Mouse (Mus musculus): Measurements from ENCODE around the gene 1700088E04Rik.
A peak's percentile ranks its signal among the peaks of the same experiment; 100 is the strongest.

The 1700088E04Rik gene

DNA sequence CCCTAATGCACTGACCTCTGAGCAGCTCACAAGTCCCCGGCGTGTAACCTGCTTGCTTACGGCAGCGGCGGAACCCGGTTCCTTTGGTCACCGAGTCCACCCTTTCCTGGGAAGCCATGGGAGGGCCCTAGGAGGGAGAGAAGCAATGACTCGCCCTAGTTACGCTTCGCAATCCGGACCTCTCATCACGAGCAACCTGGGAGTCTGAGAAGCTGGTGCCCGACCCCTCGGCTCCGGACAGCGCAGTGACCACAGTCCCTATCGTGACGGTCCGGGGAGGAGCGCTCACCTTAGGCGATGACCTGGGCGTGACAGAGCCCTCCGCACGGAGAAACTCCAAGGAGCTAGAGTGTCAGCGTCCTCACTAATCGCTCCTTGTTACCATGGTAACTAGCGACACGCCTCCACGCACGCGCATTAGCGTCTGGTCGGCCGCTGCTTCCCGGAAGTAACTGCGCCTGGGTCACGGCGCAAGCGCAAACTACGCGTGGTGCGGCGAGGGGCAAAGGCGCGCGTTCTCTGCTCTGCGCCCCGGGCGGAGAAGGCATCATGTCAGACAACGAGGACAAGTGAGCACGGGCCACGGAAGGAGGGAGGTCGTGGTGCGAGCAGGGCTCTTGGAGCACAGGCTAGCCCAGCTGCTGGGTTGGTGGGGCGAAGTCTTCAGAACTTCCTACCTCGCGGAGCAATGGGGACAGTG lies at the start of gene 1700088E04Rik, which contains the start of gene Polr2f:
Gene 1700088E04Rik, minus strand, starts transcription at position 388 of the 700 bp plus-strand sequence.
Gene Polr2f, plus strand, starts transcription at position 144 of the 700 bp plus-strand sequence.
- peak; percentile 95 for DNase-seq

DNA sequence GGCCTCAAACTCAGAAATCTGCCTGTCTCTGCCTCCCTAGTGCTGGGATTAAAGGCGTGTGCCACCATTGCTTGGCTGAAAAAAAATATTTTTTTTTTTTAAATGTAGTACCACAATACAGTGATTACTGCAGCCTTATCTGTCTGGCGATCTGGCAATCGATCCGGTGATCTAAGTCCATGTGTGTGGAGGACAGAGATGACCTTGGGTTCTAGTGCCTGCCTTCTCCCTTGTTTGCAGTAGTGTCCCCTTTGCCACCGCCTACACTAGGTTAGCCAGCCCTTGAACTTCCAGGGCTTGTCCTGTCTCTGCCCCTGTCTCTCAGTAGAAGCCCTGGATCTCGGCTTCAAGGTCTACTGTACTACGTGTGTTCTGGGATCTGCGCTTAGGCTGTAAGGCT lies 46.8 kb upstream of the 1700088E04Rik start:
- DNase-seq, result no peak

DNA sequence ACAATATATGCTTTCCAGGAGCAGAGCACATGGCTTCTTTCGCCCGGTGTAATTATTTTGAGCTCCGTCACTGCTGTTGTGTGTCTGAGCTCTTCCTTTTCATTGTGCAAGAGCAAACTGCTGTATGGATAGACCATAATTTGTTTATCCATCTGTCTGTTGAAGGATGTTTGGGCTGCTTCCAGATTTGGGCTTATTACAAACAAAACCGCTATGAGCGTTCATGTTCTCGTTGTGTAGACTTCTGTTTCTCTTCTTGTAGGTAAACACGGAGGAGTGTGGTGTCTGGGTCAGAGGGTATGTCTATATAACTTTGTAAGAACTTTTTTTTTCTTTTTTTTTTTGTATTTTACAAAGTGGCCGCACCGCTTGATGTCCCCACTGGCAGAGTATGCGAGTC lies 44.2 kb upstream of the 1700088E04Rik start:
- DNase-seq, result no peak

DNA sequence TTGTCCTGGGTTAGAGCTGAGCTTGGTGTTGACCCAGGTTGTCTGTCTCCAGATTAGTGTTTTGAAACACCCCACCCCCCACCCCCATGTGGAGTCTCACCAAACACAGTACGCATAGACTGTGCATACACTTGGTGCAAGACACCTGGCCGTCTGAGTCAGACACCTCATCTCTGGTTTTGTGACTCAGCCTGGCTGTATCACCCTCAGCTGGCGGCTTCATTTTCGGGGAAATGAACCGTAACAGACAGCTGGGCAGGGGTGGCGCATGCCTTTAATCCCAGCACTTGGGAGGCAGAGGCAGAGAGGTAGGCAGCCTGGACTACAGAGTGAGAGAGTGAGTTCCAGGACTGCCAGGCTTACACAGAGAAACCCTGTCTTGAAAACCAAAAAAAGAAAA lies 35.9 kb upstream of the 1700088E04Rik start:
- no peak for DNase-seq

DNA sequence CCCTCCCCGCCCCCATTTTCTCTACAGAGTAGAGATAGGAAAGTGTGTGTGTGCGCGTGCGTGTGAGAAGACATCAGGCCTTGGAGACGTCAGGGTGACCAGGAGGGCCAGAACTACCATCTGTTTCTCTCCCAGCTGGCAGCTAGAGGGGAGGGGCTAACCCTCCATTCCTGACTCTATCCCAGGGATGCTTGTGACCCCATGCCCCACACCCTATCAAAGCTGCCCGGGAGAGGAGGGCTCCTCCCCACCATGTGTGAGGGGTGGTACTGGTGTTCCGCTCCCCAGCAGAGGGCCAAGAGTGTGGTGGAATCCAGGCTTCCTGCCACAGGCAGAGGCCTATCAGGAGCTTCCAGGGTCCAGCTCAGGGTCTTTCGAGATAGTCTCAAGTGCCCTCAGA lies 25.7 kb upstream of the 1700088E04Rik start:
- DNase-seq, result no peak

DNA sequence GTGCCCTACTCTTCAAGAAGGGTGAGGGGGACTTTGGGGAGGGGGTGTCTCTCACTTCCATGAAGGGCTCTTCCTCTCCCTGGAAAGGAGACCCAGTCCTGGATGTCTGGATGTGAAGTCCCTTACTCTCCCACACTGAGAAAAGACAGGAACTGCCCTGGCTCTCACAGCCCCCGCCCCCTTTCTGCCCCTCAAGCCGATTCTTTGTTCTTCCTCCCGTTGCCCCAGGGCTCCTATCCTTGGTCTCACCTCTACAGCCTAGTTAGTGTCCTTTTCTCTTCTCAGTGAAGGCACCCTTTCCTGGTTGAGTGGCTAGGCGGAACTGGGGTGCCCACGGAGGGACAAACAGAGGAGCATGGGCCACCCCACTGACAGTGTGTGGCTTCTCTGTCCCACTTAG lies 24.1 kb upstream of the 1700088E04Rik start, which contains the start of gene Sox10:
Gene Sox10, minus strand, starts transcription at position 101 of the 400 bp plus-strand sequence.
- DNase-seq, result no peak

DNA sequence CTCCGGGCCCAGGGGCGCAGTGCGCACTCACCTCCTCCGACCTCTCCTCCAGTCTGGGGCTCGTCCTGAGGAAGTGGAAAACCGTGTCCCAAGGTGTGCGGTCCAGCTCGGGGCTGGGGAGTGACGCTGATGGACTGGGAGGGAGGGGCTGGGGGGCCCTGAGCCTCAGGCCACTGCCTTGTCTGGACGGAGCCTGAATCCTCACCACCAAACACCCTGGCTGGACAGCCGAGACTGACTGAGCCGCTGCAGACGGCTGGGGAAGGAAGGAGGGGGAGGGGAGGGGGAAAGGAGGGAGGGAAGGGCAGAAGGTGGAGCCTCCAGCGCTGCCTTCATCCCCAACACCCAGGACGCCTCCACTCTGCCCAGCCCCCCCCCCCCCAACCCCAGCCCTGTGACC lies 23.2 kb upstream of the 1700088E04Rik start:
- DNase-seq, result no peak

DNA sequence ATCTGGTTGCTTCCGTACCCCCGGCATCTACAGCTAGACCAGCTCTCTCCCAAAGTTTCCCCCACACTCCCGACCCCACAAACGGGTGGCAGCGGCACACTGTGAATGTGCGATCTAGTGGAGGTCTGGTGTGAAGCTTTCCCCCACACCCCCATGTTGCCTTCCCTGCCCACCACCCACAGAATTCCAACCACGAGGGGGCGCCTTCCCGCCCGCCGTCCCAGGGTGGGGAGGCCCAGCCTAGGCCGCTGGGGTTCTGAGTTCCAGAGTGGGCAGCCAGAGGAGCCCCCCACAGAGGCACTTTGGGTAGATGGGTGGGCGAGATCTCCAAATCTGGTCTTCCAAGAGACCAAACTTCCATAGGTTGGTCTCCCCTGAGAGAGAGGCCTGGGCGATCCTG lies 21.8 kb upstream of the 1700088E04Rik start:
- no peak for DNase-seq

DNA sequence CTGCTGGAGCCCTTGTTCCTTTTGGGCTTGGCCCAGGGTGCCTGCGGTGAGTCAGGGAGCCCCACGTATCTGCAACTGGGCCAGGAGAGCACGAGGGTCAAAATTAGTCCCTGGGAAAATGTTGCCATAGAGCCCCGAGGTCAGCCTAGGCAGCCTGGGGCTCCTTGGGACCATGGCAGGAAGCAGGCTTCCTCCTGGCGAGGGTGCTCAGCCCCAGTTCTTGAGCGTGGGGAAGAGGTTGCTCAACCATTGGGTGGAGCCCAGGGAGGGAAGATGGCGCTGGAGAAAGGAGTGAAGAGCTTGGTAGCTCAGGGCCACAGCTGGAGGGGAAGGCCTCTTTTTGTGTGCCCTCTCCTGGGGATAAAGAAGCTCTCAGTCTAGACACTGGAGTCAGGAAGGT lies 21.2 kb upstream of the 1700088E04Rik start:
- no peak for DNase-seq

DNA sequence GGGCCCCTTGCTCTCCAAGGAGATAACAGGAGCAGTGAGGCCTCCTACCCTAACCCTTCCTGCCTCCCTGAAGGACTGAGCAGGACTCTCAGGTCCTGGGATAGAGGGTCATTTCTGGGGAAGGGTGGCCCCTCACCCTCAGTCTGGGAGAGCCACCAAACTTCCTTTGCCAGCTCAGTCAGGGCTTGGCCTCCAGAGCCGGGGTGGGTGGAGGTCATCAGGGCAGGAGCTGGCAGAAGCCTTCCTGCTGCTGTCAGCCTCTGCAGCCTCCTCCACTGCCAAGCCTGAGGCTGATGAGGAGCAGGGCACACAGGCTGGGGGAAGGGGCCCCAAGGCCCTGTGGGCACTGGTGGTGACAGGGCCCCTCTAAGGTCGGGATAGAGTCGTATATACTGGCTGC lies 14.5 kb upstream of the 1700088E04Rik start:
- DNase-seq, result no peak

DNA sequence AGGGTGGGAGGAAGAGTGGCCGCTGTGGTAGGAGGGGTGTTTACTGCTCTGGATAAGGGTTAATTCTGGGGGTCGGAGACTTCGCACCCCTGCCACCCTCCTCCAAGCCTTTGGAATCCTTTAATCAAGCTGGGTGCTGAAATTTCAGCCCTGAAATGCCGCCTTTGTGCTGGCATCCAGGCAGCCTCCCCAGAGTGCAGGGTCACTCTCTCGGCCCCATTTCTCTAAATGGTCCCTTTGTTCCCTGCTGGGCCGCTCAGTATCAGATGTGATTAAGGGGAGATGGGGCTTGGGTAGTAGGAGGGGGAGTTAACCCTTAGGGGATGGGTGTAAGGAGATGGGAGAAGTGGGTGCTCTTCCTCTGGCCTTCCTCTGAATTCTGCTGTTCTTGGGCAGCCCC lies 11.7 kb upstream of the 1700088E04Rik start:
- no peak for DNase-seq

DNA sequence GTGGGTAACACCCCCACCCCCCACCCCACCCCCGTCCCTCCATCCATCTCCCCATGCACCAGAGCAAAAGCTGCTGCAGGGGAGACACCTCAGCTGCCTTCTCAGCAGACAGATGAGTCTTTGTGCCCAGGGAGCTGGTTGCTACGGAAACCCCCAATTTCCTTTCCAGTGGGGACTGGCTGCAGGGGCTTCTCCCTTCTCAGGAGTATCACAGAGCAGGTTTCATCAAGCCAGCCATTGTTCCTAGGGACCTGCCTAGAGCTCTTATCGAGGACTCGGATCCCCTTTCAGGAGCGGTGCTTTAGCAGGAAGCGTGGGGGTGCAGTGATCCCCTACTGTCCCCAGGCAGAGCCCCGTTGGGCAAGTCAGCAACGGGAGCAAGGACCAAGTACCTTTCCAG lies 10.8 kb upstream of the 1700088E04Rik start:
- no peak for DNase-seq

DNA sequence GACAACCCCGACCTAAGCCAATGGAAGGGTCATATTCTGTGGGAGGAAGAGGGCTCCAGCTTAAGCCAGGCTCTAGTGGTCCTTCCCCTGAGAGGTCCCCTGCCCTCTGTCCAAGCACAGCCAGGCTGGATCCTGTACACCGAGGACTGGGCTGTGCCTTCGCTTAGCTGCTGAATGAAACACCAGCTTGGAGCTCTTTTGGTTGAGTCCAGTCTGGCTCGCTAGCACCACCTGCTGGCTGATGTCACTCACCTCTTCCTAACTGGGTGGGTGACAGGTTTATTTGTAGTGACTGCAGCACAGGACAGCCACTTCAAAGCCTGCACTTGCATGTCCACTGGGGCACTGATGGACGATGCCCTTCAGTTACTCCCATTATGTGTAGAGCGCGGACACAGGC lies 7.5 kb upstream of the 1700088E04Rik start:
- DNase-seq, result peak; percentile 85

DNA sequence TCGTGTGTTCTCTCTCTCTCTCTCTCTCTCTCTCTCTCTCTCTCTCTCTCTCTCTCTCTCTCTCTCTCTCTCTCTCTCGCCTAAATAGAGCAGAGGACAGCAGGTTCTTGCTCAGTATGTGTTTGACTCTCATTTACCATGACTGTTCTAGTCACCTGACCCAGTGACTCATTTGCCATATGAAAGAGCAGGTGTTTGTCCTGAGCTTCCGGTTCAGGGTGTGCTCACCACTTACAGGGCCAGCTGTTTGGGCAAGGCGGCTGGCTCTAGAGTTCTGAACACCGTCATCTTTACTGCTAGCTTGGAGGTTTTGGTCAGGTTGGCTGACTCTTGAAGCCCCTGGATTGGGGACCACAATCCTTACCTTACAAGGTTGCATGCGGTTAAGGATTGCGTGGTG lies 4.5 kb upstream of the 1700088E04Rik start:
- no peak for DNase-seq

DNA sequence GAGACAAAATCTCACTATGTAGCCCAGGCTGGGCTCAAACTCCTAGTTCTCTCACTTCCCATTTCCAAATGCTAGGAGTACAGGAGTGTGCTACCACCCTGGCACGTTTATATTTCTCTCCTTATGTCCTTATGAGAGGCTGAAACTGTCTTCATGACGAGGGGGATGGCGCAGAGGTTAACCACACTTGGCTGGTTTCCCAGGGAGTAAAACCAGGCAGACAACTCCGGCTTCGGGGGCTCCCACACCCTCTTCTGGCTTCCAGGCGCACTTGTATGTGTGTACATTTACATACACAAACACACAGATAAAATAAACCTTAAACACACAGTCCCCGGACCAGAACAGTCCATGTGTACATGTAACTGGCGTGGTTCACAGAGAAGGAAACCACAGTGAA lies 3.0 kb upstream of the 1700088E04Rik start:
- no peak for DNase-seq

DNA sequence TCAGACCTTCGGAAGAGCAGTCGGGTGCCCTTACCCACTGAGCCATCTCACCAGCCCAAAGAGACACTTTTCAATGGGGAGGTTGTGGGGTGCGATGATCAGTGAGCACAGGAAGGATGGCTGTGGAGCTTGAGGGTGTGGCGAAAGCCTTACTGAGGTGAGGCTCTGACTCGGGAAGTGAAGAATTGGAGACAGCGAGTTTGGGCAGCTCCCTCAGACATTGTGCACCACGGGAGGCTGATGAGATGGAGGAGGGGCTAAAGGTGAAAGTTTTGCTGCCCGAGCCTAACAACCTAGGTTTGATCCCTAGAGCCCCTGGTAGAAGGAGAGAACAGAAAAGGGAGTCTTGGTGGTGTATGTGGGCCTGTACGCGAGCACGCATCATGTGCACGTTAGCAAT lies 2.3 kb upstream of the 1700088E04Rik start:
- no peak for DNase-seq

DNA sequence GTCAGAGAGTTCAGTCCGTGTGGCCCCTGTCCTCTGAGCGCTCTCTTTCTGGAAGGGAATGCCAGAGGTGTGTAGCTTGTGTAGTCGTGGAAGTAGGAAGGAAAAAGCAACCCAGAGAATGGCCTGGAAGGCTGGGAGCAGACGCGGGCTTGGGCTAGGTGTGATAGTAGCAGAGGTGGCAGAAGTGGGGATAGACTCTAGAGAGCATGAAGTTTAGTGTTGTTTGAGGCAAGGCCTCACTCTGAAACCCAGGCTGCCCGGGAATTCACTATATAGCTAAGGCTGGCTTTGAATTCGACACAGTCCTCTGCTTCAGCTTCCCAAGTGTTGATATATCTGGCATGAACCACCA lies 489 bp upstream of the 1700088E04Rik start:
- DNase-seq, result no peak

DNA sequence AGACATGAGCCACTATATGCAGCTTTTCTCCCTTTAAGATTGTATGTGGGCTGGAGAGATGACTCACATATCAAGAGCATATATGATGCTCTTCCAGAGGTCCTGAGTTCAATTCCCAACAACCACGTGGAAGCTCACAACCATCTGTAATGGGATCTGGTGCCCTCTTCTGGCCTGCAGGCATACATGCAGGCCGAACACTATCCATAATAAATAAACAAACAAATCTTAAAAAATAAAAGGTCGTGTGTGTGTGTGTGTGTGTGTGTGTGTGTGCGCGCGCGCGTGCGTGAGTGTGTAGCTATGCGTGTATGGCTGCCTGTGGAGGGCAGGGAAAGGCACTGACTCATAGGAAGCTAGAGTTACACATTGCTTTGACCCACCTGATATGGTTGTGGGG lies 1.4 kb downstream of the 1700088E04Rik start:
- DNase-seq, result no peak

DNA sequence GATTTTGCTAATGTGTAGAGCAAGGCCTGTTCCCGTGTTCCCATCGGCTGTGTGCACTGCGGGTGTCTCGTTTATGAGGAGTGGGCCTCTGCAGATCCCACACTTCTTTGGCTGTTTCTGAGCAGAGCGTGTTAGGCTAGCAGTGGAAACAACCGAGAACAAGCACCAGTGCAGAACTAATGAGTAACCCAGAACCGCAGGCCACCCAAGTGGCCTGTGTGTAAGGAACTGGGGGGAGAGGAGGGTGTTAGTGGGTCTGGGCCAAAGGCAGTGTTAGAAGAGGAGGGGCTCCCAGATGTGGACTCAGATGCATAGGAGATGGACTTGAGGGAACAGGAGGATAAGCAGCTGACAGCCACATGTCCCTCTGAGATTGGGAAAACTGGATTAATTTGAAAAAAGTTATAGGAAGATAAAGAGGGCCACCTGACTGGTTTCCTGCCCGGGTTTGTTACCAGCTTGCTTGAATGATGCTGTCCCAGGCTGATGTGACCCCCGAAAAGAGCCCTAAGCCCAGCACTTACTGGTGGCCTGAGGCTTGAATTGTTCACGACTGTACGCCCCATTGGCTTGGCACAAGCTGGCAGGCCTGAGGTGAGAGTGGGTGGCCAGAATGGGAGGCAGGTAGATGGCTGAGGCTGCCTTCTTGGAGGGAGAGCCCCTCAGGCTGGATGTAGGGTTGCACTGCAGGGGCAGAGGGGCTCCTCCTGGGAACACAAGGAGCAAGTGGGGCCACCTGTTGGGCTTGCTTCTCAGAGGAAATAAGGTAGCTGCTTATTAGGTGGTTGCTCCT lies 5.1 kb downstream of the 1700088E04Rik start:
- peak; percentile 60 for DNase-seq

DNA sequence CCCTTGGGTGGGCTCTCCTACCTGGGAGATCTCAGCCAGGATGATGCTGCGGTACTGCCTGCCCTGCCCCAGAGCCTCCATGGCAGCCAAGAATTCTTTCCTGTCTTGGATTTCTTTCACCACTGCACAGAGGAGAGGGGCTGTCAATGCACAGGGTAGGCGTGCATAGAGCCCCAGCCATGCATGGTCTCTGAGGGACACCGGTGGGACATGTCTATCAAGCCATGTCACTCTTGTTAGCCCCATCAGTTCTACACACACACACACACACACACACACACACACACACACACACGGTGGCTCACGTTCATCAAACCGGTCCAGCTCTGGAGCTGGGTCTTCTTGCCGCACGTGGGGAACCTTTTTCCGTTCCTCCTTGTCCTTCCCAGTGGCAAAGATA lies 5.7 kb downstream of the 1700088E04Rik start:
- DNase-seq, result peak; percentile 15

DNA sequence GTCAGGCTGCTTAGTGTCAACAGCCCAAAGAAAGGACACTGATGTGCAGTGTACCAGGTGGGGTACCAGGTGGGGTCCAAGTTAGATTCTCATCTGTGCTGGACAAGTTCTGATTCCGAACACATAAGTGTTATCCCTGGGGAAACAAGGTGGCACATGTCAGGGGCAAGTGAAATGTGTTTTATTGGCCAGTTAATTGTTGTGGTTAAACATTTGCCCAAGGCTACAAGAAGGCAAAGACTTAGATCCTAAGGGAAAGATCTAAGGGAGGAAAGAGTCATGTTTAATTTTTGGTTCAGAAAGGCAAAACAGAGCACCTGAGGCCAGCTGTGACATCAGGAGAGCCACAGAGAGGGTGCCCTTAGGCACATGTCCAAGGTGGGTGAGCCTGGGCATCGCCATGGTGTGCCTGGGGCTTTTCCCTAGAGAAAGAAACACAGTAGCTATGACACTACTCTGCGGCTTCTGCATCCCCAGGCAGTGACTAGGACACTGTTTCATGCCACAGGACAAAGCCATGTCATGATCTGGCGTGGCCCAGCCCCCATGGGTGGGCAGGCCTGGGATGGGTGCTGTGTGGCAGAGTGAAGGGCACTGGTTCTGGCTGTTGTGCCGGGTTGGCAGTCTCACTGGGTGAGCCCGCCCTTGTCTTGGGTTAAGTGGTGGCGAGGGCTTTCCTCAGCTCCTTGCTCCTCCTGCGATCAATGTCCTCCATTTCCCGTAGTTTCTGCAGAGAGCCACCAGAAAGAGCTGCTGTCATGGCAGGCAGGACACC lies 6.4 kb downstream of the 1700088E04Rik start:
- peak; percentile 41 for DNase-seq

DNA sequence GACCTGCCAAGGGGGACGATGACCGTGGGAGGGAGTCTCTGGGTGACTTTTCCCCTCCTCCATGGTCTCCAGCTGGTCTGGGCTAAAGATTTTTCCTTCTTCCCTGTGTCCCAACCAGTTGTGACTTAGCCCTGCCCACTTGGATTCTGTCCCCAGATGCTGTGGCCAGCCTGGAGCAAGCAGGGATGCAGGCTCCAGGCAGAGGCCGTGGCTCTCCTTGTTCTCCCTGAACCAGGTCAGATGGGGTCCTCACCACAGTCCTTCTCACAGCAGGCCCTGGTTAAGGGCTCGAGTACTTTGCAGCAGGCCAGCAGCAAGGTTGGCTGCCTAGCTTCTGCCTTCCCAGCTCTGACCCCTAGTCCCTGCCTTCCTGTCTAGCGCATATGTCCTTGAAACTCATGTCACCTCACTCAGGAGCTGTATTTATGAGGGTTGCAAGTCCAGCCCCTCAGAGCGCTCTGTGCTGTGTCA lies 7.8 kb downstream of the 1700088E04Rik start:
- peak; percentile 51 for DNase-seq

DNA sequence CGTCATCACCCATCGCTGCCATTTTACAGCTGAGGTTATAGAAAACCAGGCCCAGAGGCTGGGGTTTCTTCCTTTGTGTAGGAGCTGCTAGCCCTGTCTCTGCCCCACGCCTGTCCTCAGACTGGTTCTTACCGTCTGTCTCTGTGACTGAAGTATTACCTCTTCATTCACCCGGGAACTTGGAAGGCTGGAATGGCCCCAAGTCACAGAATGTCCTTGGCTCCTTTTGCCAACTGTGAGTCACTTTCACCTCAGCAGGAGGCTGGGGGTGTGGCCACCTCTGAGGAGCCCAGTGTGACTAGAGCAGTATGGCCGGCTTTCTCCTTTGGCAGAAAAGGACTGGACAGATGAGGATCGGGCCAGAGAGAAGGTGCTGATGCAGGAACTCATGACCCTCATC lies 9.6 kb downstream of the 1700088E04Rik start:
- peak; percentile 94 for DNase-seq
